Mouse (Mus musculus): ENCODE results near the gene Bcr. TPM values are rescaled to one million over a fixed set of nuclear protein-coding genes. Genes with fewer than 3 reads are reported as not detected.

Bcr gene
- polyA plus RNA-seq, 1 experiment from 2014 or later: 14.0 TPM

- H3K4me1 ChIP-seq: peaks cover 59% of the 10 kb centered on the region
- H3K36me3 ChIP-seq: no peaks in the 10 kb centered on the region
- H3K9ac ChIP-seq: no peak overlapping the region
- peak; percentile 24; the same call in 1 of the 2 replicates for ATAC-seq (ENCODE audit: low FRiP score)
- H3K4me2 ChIP-seq (replicated peaks): no peak overlapping the region
- no peaks in the 10 kb centered on the region for H3K9me3 ChIP-seq (replicated peaks)
- H3K27me3 ChIP-seq: 0 out of 2 replicates have a peak, but pooled peaks cover 8% of the 10 kb centered on the region
- no peak overlapping the region for H3K27ac ChIP-seq
- 60% methylated on average over 7 of the region's 7 CpGs for WGBS
- H3K4me3 ChIP-seq: no peak overlapping the region
Observed at GRCm38 (mm10) chr10:75100298-75100697, 39.9 kb downstream of the Bcr start.

- no peaks in the 10 kb centered on the region for H3K9me3 ChIP-seq (replicated peaks)
- no peak overlapping the region for H3K27ac ChIP-seq
- H3K4me3 ChIP-seq: no peak overlapping the region
- H3K36me3 ChIP-seq: no peaks in the 10 kb centered on the region
- H3K4me1 ChIP-seq: peaks cover 53% of the 10 kb centered on the region
- ATAC-seq (ENCODE audit: low FRiP score): no peak
- H3K9ac ChIP-seq: no peak overlapping the region
- WGBS: 90% methylated on average over 2 of the region's 2 CpGs
- H3K4me2 ChIP-seq (replicated peaks): no peak overlapping the region
- H3K27me3 ChIP-seq: 0 out of 2 replicates have a peak, but pooled peaks cover 4% of the 10 kb centered on the region
Observed at GRCm38 (mm10) chr10:75103502-75103901, 43.1 kb downstream of the Bcr start.

DNA sequence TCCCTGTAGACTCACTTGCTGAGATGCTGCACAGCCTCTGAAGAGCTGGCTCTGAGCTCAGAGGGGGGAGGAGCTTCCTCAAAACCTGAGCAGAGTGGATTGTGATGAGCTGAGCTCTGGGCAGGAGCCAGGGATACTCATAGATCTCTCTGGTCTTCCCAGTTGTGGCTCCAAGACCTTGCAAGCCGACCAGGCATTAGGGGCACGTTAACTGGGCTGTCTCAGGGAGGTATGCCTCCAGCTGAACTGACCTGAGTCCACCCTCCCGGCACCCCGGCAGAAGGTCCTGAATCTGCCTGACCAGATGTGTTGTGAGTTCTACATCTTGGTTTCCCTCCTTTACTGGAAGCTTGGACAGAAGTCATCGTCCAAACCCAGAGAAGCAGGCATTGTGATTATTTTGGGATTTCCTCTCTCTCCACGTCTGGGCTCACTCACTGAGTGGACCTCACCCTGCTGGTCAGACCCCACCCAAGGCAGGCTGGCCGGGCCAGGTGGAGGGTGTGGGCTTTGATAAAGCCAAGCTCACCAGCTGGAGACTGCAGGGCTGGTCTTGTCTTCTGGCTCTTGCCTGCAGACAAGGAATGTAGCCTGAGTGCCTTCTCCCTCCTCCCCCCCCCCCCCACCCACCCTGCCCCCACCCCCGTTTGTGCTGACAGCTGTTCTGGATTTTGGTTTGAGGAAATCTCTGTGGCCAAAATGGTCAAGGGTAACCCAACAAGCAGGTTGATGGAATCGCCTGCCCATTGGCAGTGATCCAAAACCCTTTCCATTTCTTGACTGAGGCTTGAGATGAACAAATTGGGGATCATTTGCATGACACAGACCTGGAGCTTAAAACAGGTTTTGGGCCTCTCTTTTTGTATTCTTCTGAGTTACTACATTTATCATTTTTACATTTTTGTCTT is 44.1 kb downstream of the Bcr start:
- Histone ChIP-seq H3K4me3 (no peak overlapping the region), H3K9me3 (replicated peaks) (no peaks in the 10 kb centered on the region), H3K4me2 (replicated peaks) (no peak overlapping the region), H3K9ac (no peak overlapping the region), H3K27ac (no peak overlapping the region), H3K27me3 (0 out of 2 replicates have a peak, but pooled peaks cover 4% of the 10 kb centered on the region), H3K4me1 (peaks cover 46% of the 10 kb centered on the region), H3K36me3 (no peaks in the 10 kb centered on the region)
- 62% methylated on average over 9 of the region's 9 CpGs for WGBS
- no peak for ATAC-seq (ENCODE audit: low FRiP score)

DNA sequence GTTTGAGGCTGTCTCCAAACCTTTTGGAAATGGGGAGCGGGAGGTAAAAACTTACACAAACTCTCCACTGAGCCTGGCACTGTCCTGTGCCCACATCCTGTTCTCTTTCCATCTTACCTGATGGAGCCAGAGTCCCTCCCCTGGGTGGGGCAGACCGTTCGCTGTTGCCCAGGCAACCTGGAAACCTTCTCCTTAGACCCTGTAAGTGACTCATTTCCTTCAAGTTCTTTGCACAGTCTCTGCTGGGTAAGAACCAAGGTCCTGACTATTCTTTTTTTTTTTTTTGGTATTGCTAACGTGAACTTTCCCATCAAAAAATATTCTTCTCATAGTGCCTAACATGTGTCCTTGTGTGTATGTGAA is 44.7 kb downstream of the Bcr start:
- 0 out of 2 replicates have a peak, but pooled peaks cover 4% of the 10 kb centered on the region for H3K27me3 ChIP-seq
- H3K27ac ChIP-seq: no peak overlapping the region
- no peaks in the 10 kb centered on the region for H3K9me3 ChIP-seq (replicated peaks)
- peaks cover 44% of the 10 kb centered on the region for H3K4me1 ChIP-seq
- H3K36me3 ChIP-seq: no peaks in the 10 kb centered on the region
- no peak for ATAC-seq (ENCODE audit: low FRiP score)
- no peak overlapping the region for H3K4me2 ChIP-seq (replicated peaks)
- H3K9ac ChIP-seq: no peak overlapping the region
- no peak overlapping the region for H3K4me3 ChIP-seq
- WGBS: 84% methylated on average over 4 of the region's 4 CpGs

GRCm38 (mm10) chr10:75105687-75106086 is 45.3 kb downstream of the Bcr start:
- no peak overlapping the region for H3K4me2 ChIP-seq (replicated peaks)
- peaks cover 39% of the 10 kb centered on the region for H3K4me1 ChIP-seq
- no peak overlapping the region for H3K4me3 ChIP-seq
- no peaks in the 10 kb centered on the region for H3K36me3 ChIP-seq
- 93% methylated on average over 5 of the region's 5 CpGs for WGBS
- H3K9ac ChIP-seq: no peak overlapping the region
- no peak for ATAC-seq (ENCODE audit: low FRiP score)
- H3K27ac ChIP-seq: no peak overlapping the region
- 0 out of 2 replicates have a peak, but pooled peaks cover 4% of the 10 kb centered on the region for H3K27me3 ChIP-seq
- no peaks in the 10 kb centered on the region for H3K9me3 ChIP-seq (replicated peaks)

GRCm38 (mm10) chr10:75106940-75107381 is 46.6 kb downstream of the Bcr start:
- peak overlapping the region; percentile 45 for H3K27ac ChIP-seq
- H3K4me1 ChIP-seq: peaks cover 39% of the 10 kb centered on the region
- no peaks in the 10 kb centered on the region for H3K9me3 ChIP-seq (replicated peaks)
- 16% methylated on average over 5 of the region's 5 CpGs for WGBS
- no peak overlapping the region for H3K4me2 ChIP-seq (replicated peaks)
- H3K27me3 ChIP-seq: no peaks in the 10 kb centered on the region
- no peak overlapping the region for H3K4me3 ChIP-seq
- H3K9ac ChIP-seq: no peak overlapping the region
- no peaks in the 10 kb centered on the region for H3K36me3 ChIP-seq
- no peak for ATAC-seq (ENCODE audit: low FRiP score)

GRCm38 (mm10) chr10:75108092-75108491 is 47.7 kb downstream of the Bcr start:
- Histone ChIP-seq H3K27ac (no peak overlapping the region), H3K4me2 (replicated peaks) (no peak overlapping the region), H3K27me3 (no peaks in the 10 kb centered on the region), H3K36me3 (no peaks in the 10 kb centered on the region), H3K9me3 (replicated peaks) (no peaks in the 10 kb centered on the region), H3K9ac (no peak overlapping the region), H3K4me1 (peaks cover 46% of the 10 kb centered on the region), H3K4me3 (no peak overlapping the region)
- 76% methylated on average over 3 of the region's 3 CpGs for WGBS
- no peak for ATAC-seq (ENCODE audit: low FRiP score)

GRCm38 (mm10) chr10:75111446-75112201 is 51.2 kb downstream of the Bcr start:
- Histone ChIP-seq H3K36me3 (no peaks in the 10 kb centered on the region), H3K9me3 (replicated peaks) (no peaks in the 10 kb centered on the region), H3K27me3 (no peaks in the 10 kb centered on the region), H3K9ac (no peak overlapping the region), H3K4me1 (peaks cover 41% of the 10 kb centered on the region), H3K27ac (no peak overlapping the region), H3K4me3 (no peak overlapping the region), H3K4me2 (replicated peaks) (no peak overlapping the region)
- 78% methylated on average over 11 of the region's 11 CpGs for WGBS
- ATAC-seq (ENCODE audit: low FRiP score): no peak

DNA sequence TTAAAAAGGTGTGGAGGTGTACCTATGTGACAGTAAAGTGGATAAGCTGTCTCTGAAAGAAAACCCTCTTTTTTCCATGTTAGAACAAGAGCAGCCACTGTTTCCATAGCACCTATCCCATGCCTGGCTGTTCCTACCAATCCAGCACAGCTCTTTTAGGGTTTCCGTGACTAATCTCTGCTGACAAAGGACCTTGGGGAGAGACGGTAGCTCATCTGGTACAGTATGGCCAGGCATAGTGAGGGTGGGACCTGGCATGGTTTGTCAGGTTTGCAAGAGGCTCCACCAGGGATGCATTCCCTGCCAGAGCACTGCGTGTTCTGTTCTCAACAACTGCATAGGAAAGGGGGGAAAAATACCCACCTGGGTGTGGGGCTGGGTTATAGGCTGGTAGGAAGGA is 52.0 kb downstream of the Bcr start:
- Histone ChIP-seq H3K9ac (no peak overlapping the region), H3K27me3 (no peaks in the 10 kb centered on the region), H3K9me3 (replicated peaks) (no peaks in the 10 kb centered on the region), H3K27ac (no peak overlapping the region), H3K4me3 (no peak overlapping the region), H3K36me3 (no peaks in the 10 kb centered on the region), H3K4me1 (peaks cover 36% of the 10 kb centered on the region), H3K4me2 (replicated peaks) (no peak overlapping the region)
- 69% methylated on average over 3 of the region's 3 CpGs for WGBS
- ATAC-seq (ENCODE audit: low FRiP score): peak; percentile 17; the same call in 1 of the 2 replicates

DNA sequence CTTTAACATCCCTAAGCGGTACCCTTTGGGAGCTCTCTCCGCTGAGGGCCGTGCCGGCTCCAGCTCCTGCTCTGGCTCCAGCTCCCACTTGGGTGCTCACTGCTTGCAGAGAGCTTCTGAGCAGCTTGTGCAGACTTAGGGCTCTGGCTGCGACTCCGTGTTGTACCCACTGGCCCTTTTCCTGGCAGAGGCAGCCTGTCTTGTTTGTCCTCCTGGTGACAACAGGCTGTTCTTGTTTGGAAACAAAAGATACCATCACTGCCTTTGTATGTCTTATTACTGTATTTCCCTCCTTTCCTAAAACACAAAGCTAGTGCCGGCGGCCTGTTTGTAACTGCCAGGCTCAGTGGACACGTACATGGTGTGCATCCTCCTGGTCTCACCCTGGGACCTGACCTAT is 53.2 kb downstream of the Bcr start:
- ATAC-seq (ENCODE audit: low FRiP score): no peak
- WGBS: 82% methylated on average over 9 of the region's 9 CpGs
- Histone ChIP-seq H3K9ac (no peak overlapping the region), H3K4me3 (no peak overlapping the region), H3K9me3 (replicated peaks) (no peaks in the 10 kb centered on the region), H3K36me3 (no peaks in the 10 kb centered on the region), H3K27ac (no peak overlapping the region), H3K4me2 (replicated peaks) (no peak overlapping the region), H3K4me1 (peaks cover 35% of the 10 kb centered on the region), H3K27me3 (no peaks in the 10 kb centered on the region)

DNA sequence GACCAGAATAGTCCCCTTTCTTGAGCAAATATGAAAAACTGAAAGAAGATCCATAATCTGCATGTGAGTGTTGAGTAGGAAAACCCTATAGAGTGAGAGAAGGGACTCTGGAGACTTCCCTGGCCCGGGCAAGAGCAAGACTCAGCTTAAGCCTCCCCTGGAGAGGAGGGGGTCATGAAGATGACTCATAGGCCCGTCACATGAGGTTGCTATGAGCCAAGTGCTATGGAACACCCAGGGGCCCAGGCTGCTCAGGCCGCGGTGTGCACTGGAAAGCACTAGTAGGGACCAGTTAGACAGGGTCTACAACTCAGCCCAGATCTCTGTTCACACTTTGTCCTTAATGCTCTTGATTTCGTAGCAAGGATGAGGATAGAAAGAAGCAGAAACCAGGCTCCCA is 54.8 kb downstream of the Bcr start:
- Histone ChIP-seq H3K27ac (no peak overlapping the region), H3K4me3 (no peak overlapping the region), H3K27me3 (no peaks in the 10 kb centered on the region), H3K9me3 (replicated peaks) (no peaks in the 10 kb centered on the region), H3K4me2 (replicated peaks) (no peak overlapping the region), H3K4me1 (peaks cover 38% of the 10 kb centered on the region), H3K9ac (no peak overlapping the region), H3K36me3 (no peaks in the 10 kb centered on the region)
- WGBS: 87% methylated on average over 5 of the region's 5 CpGs
- ATAC-seq (ENCODE audit: low FRiP score): no peak

DNA sequence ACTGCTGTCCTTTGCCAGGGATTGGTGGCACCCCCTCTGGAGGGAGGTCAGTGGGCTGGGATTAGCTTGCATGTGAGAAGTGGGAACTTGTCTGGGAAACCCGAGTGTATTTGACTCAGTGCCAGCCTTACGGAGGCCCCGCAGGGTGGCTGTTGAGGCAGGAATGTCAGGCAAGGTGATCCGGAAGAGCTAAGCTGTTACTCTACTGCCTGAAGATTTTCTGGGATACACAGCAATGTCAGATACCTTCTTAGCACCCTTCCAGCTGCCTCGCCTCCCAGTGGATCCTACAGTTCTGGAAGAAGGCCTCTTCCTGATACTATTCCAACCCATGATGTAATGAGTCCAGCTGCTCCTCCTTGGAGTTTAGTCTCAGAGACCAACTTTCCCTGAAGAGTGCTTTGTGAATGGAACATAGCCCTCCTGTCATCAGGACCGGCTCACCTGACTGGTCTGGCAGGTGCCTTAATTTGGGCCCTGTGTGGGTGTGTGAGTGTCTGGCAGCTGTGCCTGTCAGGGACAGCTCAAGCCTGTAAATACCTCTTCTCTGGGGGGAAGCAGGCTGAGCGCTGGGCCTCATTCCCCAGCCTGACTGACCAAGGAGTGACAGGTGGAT is 56.6 kb downstream of the Bcr start:
- WGBS: 75% methylated on average over 7 of the region's 7 CpGs
- Histone ChIP-seq H3K4me3 (no peak overlapping the region), H3K9me3 (replicated peaks) (no peaks in the 10 kb centered on the region), H3K4me2 (replicated peaks) (no peak overlapping the region), H3K27ac (no peak overlapping the region), H3K4me1 (peaks cover 38% of the 10 kb centered on the region), H3K9ac (no peak overlapping the region), H3K27me3 (no peaks in the 10 kb centered on the region), H3K36me3 (no peaks in the 10 kb centered on the region)
- no peak for ATAC-seq (ENCODE audit: low FRiP score)
